Mouse (Mus musculus) adrenal gland, adult (tissue): ENCODE data around the gene Gm3625.
"Not testable (repeated sequence)": the region's sequence is repeated elsewhere in the genome, so short reads cannot be mapped to it uniquely, and the experiment has no call there.

Experiments
- DNase-seq, 2 experiments: peaks; one replicate each; pipeline ENCODE4 v3.0.0; 2022 to 2023; ENCODE audit warnings: low spot score in 1 of 2; ENCODE audit not compliant: inconsistent age in 2 of 2

Gm3625 gene

GRCm38 (mm10) chr12:4556891-4557290 lies 35.8 kb downstream of the Gm3625 start:
- no peak for DNase-seq

GRCm38 (mm10) chr12:4555451-4555850 lies 37.3 kb downstream of the Gm3625 start:
- DNase-seq, result no peak

GRCm38 (mm10) chr12:4553704-4554103 lies 39.0 kb downstream of the Gm3625 start:
- not testable (repeated sequence) for DNase-seq

DNA sequence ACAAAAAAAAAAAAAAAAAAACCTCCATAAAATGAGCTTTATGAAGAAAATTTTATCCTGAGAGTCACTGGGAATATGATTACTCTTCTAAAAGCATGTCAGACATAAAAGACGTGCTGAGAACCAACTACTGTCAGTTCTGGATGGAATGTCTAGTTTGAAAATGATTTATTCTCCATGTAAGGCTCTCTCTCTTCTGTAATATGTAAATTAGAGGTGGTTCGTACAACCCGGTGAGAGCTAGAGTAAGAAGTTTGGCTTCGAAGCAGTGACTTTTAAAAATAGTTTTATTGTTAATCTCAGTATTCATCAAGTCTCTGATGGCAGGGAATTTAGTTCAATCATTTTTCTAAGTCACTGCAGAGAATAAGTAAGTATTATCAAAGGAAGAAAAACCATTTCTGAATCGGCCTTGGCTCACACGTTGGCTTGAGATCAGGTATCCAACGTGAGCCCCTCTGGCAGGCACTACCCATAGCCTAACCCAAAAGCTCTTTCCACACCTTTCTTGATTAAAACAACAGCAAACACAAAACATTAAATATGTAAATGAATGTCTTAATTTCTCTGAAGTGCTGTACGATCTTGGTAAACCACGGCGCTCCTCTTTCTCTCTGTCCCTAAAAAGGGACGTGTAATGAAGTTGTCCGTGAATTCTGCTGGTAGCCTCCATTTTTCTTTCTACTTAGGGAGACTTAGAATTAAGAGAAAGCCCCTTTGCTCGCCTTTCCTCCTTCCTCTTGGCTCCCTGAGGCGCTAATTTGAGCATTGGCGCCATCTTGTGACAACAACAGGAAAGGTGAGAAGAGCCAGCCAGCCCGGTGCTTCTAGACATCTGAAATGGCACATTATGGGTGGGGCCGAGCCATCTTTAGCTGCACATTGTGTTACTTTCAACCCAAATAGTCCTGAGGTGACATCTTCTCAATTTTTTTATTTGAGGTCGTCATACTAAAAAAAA lies 44.4 kb downstream of the Gm3625 start:
- DNase-seq, result peak; percentile 71 to 92

DNA sequence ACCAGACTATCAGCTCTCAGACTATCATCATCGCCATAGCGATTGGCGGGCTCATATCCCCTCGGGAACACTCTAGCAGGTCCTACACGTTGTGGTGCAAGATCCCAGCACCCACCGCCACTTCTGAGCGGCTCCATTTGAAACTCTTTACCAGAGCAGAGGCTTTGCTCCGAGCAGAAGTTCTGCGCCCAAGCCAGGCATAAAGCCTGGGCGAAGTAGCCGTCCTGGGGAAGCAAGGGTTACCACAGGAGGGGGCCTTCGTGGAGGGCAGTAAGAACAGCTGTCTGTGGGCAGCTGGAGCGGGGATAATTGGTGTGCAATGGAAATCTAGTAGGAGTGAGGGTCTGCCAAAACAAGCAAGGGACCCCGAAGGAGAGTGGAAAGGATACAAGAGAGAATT lies 45.2 kb downstream of the Gm3625 start:
- DNase-seq, result no peak

DNA sequence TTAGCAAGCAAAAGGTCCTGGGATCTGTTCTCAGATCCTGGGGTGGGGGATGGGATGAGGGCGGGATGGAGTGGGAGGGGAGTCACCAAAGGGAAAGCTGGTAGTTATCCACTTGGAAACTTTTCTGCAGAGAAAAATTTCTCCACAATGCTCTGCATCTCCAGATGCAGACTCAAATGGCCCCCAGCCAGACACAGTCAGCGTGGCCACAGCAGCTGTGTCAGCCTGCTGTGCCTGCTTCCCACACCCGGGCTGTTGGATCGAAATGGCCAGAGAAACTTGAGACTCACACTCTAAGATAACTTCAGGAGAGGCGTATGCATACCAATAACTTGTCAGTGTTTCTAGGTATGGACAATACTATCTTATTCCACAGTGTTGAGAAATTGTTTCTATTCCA lies 46.2 kb downstream of the Gm3625 start:
- DNase-seq, result no peak

DNA sequence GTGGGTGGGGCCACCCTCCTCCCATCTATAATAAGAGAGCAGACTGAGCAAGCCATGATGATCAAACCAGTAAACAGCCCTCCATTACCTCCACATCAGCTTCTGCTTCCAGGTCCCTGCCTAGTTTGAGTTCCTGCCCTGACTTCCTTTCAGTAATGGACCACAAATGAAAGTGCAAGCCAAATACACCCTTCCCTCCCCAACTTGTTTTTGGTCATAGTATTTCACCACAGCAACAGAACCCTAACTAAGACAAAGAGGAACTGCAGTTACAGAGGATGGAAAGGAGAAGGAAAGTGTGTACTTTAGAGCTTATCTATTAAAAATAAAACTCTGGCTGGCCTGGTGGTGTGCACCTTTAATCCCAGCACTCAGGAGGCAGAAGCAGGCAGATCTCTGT lies 47.3 kb downstream of the Gm3625 start:
- DNase-seq, result no peak

- no peak for DNase-seq
Observed at GRCm38 (mm10) chr12:4544400-4544919, 48.3 kb downstream of the Gm3625 start.
